Mouse (Mus musculus) layer of hippocampus, postnatal 10 days (tissue): ENCODE measurements around the gene Gdap1l1. TPM values are rescaled to one million over a fixed set of nuclear protein-coding genes. Genes with fewer than 3 reads are reported as not detected.
A peak's percentile ranks its signal among the peaks of the same experiment; 100 is the strongest.

ENCODE experiments used
- DNase-seq, 2 experiments: peaks; one replicate each; pipeline ENCODE4 v3.0.0; 2021; ENCODE audit warnings: low spot score in 2 of 2
- total RNA-seq, 2 experiments: library from RNA; stranded (reverse); gene quantifications; 2 replicates each; pipeline ENCODE4 v1.2.3; 2021

The Gdap1l1 gene
- total RNA-seq, 2 experiments from 2014 or later, result 89.7 to 103 TPM

DNA sequence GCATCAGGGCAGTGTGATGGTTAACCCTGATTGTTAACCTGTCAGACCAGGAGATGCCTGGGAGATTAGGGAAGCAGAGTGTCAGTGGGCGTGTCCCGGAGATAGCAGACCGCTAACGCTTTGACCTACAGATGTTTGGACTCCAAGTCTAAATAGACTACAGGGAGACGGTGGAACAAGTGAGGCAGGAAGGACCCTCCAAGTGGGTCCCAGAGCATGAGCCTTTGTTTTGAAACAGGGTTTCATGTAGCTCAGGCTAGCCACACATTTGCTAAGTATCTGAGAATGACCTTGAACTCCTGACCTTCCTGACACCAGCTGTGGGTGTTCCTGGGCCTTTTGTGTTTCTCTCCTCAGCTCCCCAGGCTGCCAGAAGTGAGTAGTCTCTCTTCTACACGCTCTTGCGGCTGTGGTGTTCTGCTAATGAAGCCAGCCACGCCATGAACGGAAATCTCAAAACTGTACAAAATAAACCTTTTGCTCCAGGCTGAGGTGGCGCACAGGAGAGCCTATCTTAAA, 25.0 kb downstream of the Gdap1l1 start:
- DNase-seq, result no peak

DNA sequence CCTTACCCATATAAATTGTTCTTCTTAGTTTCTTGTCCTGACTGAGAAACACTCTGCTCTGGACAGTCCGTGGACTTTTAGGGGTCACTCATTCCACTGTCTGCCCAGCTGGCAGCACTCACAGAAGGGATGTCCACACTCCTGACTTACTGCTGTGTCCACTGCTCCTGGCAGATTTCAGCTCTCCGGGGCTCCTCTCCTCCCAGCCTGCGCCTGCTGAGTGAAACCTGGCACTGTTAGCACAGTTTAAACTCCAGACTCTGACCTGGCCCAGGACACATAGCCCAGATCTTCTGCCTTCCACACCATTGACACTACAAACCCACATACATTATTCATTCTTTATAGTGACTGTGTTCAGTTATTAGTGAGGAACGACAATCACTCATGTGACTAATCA, 25.7 kb downstream of the Gdap1l1 start:
- no peak for DNase-seq

- no peak for DNase-seq
Observed at GRCm38 (mm10) chr2:163464562-163464961, 26.3 kb downstream of the Gdap1l1 start.

- no peak for DNase-seq
Observed at GRCm38 (mm10) chr2:163466771-163467170, 28.5 kb downstream of the Gdap1l1 start.

- DNase-seq, result no peak
Observed at GRCm38 (mm10) chr2:163467585-163467984, 29.3 kb downstream of the Gdap1l1 start.

DNA sequence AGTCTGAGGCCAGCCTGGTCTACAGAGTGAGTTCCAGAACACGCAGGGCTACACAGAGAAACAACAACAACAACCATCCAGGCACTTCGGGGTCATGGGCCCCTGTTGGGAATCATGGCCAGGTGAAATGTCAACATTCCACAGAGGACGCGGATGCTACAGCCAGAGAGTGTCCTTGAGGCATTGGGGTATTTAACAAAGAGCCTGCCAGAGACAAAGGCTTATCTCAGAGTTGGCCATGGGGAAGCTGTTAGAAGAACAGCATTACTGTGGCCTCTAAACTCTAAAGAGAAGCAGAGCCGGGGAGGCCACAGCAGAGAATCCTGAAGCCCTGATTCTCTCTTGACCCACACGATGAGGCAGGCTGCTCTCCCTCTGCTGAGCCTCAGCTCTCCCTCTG, 30.6 kb downstream of the Gdap1l1 start:
- no peak for DNase-seq

DNA sequence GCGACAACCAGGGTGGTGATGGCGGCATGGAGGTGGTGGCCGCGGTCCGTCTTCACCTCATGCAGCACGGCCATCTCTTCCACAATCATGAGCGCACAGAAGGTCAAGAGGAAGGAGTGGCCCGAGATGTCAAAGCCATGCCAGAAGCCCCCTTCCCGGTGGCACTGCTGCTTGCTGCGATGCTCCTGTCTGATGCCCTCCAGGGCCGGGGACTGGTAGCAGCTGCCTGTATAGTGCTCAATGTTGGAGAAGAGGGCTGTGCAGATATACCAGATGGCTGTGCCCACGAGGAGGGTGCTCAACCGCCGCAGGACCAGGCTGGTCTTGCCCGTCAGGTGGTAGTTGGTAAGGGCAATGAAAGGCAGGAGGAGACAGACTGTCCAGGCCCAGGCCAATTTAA, 31.4 kb downstream of the Gdap1l1 start:
- DNase-seq, result no peak

DNA sequence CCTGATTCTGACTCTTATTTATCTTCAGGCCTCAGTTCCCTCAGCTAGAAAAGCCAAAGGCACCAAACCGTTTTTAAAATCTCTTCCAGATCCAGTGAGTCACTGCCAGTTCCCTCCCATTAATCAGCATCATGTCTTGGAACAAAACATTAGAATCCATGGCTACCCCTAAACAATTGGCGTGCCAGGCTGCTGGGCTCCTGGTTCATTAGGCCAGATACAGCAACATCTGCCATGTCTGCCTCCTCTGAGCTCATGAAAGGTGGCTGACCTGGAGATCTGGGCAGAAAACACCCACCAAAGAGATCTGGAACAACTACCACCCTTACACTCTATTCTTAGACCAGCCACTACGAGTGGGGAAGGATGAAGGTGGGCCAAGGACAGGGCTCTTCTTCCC, 32.9 kb downstream of the Gdap1l1 start:
- DNase-seq, result no peak

GRCm38 (mm10) chr2:163471710-163472465, 33.6 kb downstream of the Gdap1l1 start:
- no peak for DNase-seq

GRCm38 (mm10) chr2:163472466-163472851, 34.2 kb downstream of the Gdap1l1 start, which contains the start of gene Fitm2:
Gene Fitm2, minus strand, starts transcription at chr2:163472629.
- DNase-seq, result peak; percentile 97 to 98

- DNase-seq, result no peak
Observed at GRCm38 (mm10) chr2:163480191-163480825, 42.0 kb downstream of the Gdap1l1 start.

DNA sequence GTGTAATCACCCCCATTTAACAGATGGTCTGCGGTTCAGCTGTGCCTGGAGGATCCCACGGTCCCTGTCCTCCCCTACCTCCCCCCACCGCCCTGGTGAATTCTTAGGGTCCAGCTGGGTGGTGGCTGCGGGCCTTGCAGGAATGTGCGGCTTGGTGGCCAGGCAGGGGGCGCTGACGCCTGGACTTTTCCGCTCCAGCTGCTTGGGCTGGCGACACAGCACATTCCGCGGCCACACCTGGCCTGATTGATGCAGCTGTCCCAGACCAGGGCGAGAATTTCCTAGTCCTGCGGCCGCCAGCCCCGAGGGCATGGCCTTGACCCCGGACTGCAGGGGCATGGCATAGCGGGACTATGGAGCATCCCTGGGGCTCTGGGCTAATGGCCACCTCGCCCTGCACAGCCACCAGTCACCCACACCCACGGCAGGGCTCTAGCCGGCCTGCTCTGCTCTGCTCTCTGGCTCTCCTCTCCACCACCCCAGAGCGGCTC, 43.3 kb downstream of the Gdap1l1 start:
- DNase-seq, result no peak

- DNase-seq, result no peak
Observed at GRCm38 (mm10) chr2:163487360-163487759, 49.1 kb downstream of the Gdap1l1 start.

- no peak for DNase-seq
Observed at GRCm38 (mm10) chr2:163489725-163490291, 51.5 kb downstream of the Gdap1l1 start.

DNA sequence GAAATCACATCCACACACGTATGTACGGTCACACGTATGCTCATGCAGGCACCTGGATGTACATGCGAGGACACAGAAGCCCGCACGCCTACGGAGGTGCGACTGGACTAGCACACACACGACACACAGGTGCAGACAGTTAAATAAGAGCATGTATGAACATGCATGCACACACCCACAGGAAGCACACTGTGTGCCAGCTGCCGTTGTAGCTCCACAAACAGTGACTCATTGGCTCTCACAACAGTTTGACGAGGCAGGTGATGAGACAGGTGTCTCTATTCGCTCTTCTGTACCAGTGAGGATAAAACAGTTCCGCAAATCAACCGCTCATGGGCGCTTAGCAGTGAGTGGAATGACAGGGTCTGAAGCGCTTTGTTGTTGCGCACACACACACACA, 52.4 kb downstream of the Gdap1l1 start:
- DNase-seq, result no peak

DNA sequence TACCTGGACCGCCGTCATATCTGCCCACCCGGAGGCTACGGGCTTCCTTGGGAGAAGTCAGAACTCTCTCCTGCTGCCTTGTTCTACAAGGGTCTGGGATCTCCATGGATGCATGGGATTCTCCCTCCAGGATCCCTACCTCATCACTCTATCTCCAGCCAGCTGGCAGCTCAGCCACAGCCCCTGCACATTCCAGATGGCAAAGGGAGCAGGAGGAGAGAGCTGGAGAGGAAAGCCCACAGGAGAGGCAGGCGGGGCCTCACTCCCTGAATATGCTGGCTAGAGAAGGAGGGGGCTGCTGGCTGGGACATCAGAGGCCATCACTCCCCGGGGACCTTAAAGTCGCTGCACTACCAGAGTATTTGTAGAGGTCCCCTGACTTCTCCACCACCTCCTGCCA, 53.1 kb downstream of the Gdap1l1 start:
- DNase-seq, result peak; percentile 35

GRCm38 (mm10) chr2:163492018-163492417, 53.7 kb downstream of the Gdap1l1 start, which contains the start of gene R3hdml:
Gene R3hdml, plus strand, starts transcription at chr2:163492318.
- DNase-seq, result no peak

DNA sequence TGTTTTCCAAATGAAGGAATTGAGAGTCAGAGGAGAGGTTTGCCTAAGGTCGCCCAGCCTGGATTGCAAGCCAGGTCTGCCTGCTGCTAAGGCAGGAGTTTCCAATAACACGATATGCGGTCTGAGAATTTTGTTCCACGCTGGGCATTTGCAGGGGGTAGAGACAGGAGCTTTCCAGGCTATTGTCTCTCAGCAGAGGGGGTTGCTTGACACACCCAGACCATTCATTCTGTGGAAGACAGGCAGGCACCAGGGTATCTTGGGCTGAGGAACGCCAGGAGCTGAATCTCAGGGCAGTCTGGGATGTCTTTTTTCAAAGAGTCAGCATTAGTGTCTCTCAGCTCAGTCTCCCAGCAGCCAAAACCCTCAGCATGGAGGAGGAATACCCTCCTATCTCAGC, 54.8 kb downstream of the Gdap1l1 start:
- DNase-seq, result no peak

DNA sequence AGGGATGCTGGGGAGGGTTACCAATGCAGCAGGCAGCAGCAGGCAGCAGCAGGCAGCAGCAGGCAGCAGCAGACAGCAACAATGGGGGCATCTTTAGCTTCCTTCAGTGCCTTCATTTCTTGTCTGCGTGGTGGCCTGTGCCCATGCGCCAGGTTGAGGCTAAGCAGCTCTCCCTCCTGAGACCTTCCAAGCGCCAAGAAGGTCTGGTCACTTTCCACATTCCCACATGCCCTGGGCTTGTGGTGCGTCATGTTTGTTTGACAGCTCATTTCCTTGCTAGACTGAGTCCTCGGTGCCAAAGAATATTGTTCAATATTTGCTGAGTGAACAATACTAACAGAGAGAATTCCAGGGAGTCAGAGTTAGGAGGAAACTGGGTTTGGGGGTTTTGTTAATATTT, 55.7 kb downstream of the Gdap1l1 start:
- no peak for DNase-seq

DNA sequence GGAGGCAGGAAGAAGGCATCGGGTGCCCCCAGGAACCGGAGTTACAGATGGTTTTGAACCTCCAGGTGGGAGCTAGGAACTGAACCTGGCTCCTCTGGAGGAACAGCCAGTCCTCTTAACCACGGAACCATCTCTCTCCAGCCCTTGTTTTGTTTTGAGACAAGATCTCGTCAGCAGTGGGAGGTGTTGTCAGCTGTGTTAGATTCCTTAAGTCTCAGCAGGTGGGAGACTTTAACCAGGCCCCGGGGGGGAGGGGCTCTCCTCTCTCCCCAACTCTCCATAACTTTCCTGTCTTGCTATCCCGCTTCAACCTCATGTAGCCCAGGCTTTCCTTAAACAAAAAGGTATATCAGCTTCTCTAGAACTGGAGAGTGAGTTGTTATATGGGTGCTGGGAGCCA, 56.2 kb downstream of the Gdap1l1 start:
- no peak for DNase-seq

DNA sequence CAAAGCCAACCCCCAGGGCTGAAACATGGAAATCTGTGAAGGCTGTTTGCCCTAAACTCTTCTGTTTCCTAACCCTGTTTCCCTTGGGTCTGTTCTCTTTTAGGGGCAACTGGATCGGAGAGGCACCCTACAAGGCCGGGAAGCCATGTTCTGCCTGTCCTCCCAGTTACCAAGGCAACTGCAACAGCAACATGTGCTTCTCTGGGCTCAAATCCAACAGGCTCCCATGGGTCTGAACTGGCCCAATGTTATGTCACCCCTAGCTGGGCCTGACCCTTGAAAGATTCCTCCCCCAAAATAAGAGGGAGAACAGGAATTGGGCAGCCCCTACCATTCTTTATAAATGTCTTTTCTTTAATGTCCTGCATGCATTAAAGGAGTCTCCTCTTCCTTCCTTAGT, 63.9 kb downstream of the Gdap1l1 start:
- no peak for DNase-seq

- no peak for DNase-seq
Observed at GRCm38 (mm10) chr2:163503191-163503590, 64.9 kb downstream of the Gdap1l1 start.
